Mouse (Mus musculus): ENCODE results near the gene Rcc2. TPM values are rescaled to one million over a fixed set of nuclear protein-coding genes. Genes with fewer than 3 reads are reported as not detected.

Rcc2 gene
- polyA plus RNA-seq, 1 experiment from 2014 or later, result 35.6 TPM

DNA sequence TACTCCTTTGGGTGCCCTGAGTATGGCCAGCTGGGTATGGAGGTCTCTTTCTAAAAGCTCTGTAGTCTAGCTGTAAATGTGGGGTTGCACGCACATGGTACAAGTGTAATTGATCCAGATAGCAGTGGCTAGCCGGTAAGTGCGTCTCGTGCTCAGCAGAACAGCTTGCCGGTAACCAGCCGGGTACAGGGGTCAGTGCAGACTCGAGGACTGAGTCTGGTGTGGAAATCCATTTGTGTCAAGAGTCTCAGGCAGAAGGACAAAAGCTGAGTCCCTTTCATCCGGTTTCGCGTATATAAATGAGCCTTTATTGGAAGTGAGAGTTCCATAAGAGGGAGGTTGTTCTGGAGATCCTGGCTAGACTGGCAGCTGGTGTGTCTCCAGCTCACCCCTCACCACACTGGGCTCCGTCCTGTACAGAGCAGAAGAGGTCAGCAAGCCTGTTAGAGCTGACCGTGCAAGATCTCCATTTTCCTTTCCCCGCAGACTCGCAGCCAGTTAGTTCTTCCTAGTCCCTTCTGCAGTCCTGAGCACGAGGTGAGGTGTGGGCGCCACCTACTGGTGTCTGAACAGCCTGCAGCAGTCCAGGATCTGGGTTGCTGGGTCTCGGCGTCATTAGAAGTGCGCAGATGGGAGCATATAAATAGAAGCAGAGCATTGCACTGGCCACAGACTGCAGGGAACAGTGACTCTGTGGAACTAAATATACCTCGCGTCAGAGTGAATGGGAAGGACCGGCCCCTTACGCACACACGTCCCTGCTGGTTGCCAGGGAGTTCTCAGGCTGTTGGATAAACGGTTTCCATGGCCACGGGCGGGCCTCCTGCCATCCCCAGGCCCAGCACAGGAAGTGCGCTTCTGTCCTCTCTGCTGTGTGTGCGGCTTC, 13.4 kb downstream of the Rcc2 start:
- Histone ChIP-seq H3K36me3 (ENCODE audit: insufficient read depth, low read length) (peaks cover 81% of the 10 kb centered on the region), H3K9me3 (replicated peaks; ENCODE audit: low read length) (no peaks in the 10 kb centered on the region), H3K4me2 (ENCODE audit: low read length) (no peak overlapping the region), H3K27ac (peak overlapping the region; percentile 42; the same call in 1 of the 2 replicates), H3K4me3 (replicated peaks; ENCODE audit: low read depth, low read length) (no peak overlapping the region), H3K27me3 (ENCODE audit: insufficient read depth, low read length) (no peaks in the 10 kb centered on the region), H3K4me1 (replicated peaks; ENCODE audit: insufficient read depth, low read length) (peaks cover 5% of the 10 kb centered on the region; the same call in 1 of the 2 replicates), H3K9ac (ENCODE audit: low read depth, low read length) (no peak overlapping the region)
- ATAC-seq (replicated peaks; ENCODE audit: low FRiP score, low read depth) (peak; percentile 79), DNase-seq (ENCODE audit: low spot score) (peak; percentile 94)
- peak; percentile 99 for TF ChIP-seq CTCF (IDR thresholded peaks at IDR 0.05; ENCODE audit: low read depth)
- 49% methylated on average over 29 of the region's 29 CpGs for WGBS

DNA sequence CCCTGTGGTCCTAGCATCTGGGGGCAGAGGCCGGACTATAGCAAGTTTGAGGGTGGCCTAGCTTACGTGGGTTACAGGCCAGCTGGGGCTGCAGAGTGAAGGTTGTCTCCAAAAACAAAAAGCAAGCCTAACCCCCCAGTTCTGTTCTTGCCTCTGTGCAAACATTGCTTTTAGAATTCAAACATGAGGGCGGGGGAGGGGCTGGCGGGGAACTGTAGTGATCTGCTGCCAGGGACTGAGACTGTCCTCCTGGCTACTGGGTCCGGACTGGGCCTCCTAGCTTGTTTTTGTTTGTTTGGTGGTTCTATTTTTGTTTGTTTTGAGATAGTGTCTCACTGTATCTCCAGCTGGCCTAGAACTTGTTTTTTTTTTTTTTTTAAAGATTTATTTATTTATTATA, 14.2 kb downstream of the Rcc2 start:
- DNase-seq (ENCODE audit: low spot score) (no peak), ATAC-seq (replicated peaks; ENCODE audit: low FRiP score, low read depth) (no peak)
- Histone ChIP-seq H3K4me3 (replicated peaks; ENCODE audit: low read depth, low read length) (no peak overlapping the region), H3K36me3 (ENCODE audit: insufficient read depth, low read length) (peaks cover 79% of the 10 kb centered on the region), H3K4me2 (ENCODE audit: low read length) (no peak overlapping the region), H3K9ac (ENCODE audit: low read depth, low read length) (no peak overlapping the region), H3K9me3 (replicated peaks; ENCODE audit: low read length) (no peaks in the 10 kb centered on the region), H3K27me3 (ENCODE audit: insufficient read depth, low read length) (no peaks in the 10 kb centered on the region), H3K27ac (no peak overlapping the region), H3K4me1 (replicated peaks; ENCODE audit: insufficient read depth, low read length) (peaks cover 5% of the 10 kb centered on the region; the same call in 1 of the 2 replicates)
- 80% methylated on average over 5 of the region's 5 CpGs for WGBS
- no peak for TF ChIP-seq CTCF (IDR thresholded peaks at IDR 0.05; ENCODE audit: low read depth)

DNA sequence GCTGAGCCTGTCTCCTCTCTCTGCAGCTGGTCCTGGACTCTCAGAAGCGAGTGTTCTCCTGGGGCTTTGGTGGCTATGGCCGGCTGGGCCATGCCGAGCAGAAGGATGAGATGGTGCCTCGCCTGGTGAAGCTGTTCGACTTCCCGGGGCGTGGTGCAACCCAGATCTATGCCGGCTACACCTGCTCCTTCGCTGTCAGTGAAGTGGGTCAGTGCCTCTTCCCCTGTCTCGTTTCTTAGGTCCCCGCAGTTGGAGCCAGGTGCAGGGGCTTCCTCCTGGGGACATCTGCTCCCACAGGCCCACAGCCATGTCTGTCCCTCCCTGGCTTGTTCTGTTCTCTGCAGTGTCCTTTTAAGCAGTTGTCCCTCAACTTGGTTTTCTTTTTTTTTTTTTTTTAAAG, 16.7 kb downstream of the Rcc2 start:
- DNase-seq (ENCODE audit: low spot score) (no peak), ATAC-seq (replicated peaks; ENCODE audit: low FRiP score, low read depth) (no peak)
- Histone ChIP-seq H3K36me3 (ENCODE audit: insufficient read depth, low read length) (peaks cover 84% of the 10 kb centered on the region), H3K27me3 (ENCODE audit: insufficient read depth, low read length) (no peaks in the 10 kb centered on the region), H3K4me1 (replicated peaks; ENCODE audit: insufficient read depth, low read length) (peaks cover 5% of the 10 kb centered on the region; the same call in 1 of the 2 replicates), H3K4me3 (replicated peaks; ENCODE audit: low read depth, low read length) (no peak overlapping the region), H3K9ac (ENCODE audit: low read depth, low read length) (no peak overlapping the region), H3K4me2 (ENCODE audit: low read length) (no peak overlapping the region), H3K27ac (no peak overlapping the region), H3K9me3 (replicated peaks; ENCODE audit: low read length) (no peaks in the 10 kb centered on the region)
- TF ChIP-seq CTCF (IDR thresholded peaks at IDR 0.05; ENCODE audit: low read depth), result no peak
- WGBS, result 97% methylated on average over 11 of the region's 11 CpGs

DNA sequence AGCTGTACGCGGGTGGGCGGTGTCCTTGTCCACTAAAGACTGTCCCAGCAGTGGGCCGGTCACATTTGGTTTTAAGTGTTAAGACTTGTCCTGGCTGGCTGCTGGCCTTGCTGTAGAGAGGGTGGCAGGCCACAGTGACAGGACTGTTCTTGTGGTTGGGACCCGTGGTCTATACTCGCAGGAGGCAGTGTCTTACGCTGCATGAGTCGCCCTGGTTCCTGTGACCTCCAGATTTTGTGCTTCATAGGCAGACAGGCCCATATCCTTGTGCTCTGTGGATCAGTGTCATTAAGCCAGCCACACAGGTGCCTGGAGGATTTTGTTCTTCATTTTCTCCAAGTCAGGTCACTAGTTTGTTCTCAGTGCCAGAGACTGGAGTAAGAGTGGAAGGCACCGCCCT, 18.1 kb downstream of the Rcc2 start:
- H3K4me2 ChIP-seq (ENCODE audit: low read length), result no peak overlapping the region
- H3K4me1 ChIP-seq (replicated peaks; ENCODE audit: insufficient read depth, low read length), result peaks cover 5% of the 10 kb centered on the region; the same call in 1 of the 2 replicates
- DNase-seq (ENCODE audit: low spot score) (no peak), ATAC-seq (replicated peaks; ENCODE audit: low FRiP score, low read depth) (no peak)
- no peak overlapping the region for H3K4me3 ChIP-seq (replicated peaks; ENCODE audit: low read depth, low read length)
- H3K36me3 ChIP-seq (ENCODE audit: insufficient read depth, low read length), result peaks cover 71% of the 10 kb centered on the region
- no peak overlapping the region for H3K27ac ChIP-seq
- no peaks in the 10 kb centered on the region for H3K9me3 ChIP-seq (replicated peaks; ENCODE audit: low read length)
- no peaks in the 10 kb centered on the region for H3K27me3 ChIP-seq (ENCODE audit: insufficient read depth, low read length)
- WGBS, result 95% methylated on average over 9 of the region's 9 CpGs
- H3K9ac ChIP-seq (ENCODE audit: low read depth, low read length), result no peak overlapping the region
- TF ChIP-seq CTCF (IDR thresholded peaks at IDR 0.05; ENCODE audit: low read depth), result no peak

DNA sequence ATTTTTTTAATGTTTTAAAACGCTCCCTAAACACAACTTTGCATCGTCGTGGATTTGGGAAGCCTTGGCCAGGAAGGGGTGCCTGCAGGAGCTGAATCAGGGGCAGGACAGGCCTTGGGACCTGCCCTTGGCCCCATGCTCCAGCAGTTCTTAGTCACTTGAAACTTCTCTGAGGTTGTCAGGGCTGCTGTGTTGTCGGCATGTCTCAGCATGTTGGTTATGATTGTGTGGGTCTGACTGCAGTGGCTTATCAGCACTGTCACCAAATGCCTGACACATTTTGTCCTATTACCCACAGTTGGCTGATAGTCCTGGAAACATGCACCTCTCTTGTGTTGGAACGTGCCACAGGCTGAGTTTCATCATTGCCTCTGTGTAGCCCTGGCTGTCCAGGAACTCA, 19.8 kb downstream of the Rcc2 start:
- Histone ChIP-seq H3K9me3 (replicated peaks; ENCODE audit: low read length) (no peaks in the 10 kb centered on the region), H3K36me3 (ENCODE audit: insufficient read depth, low read length) (peaks cover 62% of the 10 kb centered on the region), H3K4me2 (ENCODE audit: low read length) (no peak overlapping the region), H3K4me1 (replicated peaks; ENCODE audit: insufficient read depth, low read length) (no peaks in the 10 kb centered on the region), H3K4me3 (replicated peaks; ENCODE audit: low read depth, low read length) (no peak overlapping the region), H3K9ac (ENCODE audit: low read depth, low read length) (no peak overlapping the region), H3K27ac (no peak overlapping the region), H3K27me3 (ENCODE audit: insufficient read depth, low read length) (no peaks in the 10 kb centered on the region)
- DNase-seq (ENCODE audit: low spot score), result no peak
- WGBS, result 86% methylated on average over 5 of the region's 5 CpGs
- no peak for ATAC-seq (replicated peaks; ENCODE audit: low FRiP score, low read depth)
- TF ChIP-seq CTCF (IDR thresholded peaks at IDR 0.05; ENCODE audit: low read depth), result no peak

DNA sequence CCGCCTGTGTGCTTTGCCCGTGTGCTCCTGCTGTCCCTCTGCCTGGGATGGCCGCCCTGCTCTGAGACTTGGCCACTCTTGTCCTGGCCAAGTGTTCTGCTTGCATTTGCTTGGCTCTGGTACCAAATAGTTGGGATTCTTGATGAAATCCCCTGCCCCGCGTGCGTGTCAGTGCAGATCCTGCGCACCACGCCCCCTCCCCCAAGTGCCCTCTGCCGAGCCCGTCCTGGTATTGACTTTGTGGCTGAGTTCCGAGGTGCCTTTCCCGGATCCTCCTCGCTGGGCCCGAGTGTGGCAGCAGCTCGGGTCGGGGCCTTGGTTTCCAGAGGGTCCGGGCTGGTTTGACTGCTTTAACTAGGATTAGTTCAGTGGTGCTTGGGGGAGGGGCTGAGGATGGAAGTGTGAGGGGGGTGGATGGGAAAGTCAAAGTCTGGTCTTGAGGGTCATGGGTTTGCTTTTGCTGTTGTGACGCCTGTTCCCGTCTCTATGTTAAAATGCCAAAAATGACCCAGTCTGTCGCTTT, 21.7 kb downstream of the Rcc2 start:
- Histone ChIP-seq H3K36me3 (ENCODE audit: insufficient read depth, low read length) (peaks cover 47% of the 10 kb centered on the region), H3K27ac (no peak overlapping the region), H3K9me3 (replicated peaks; ENCODE audit: low read length) (no peaks in the 10 kb centered on the region), H3K4me1 (replicated peaks; ENCODE audit: insufficient read depth, low read length) (no peaks in the 10 kb centered on the region), H3K9ac (ENCODE audit: low read depth, low read length) (no peak overlapping the region), H3K27me3 (ENCODE audit: insufficient read depth, low read length) (no peaks in the 10 kb centered on the region), H3K4me3 (replicated peaks; ENCODE audit: low read depth, low read length) (no peak overlapping the region), H3K4me2 (ENCODE audit: low read length) (no peak overlapping the region)
- no peak for TF ChIP-seq CTCF (IDR thresholded peaks at IDR 0.05; ENCODE audit: low read depth)
- 87% methylated on average over 20 of the region's 20 CpGs for WGBS
- ATAC-seq (replicated peaks; ENCODE audit: low FRiP score, low read depth) (no peak), DNase-seq (ENCODE audit: low spot score) (no peak)

Data from kidney, postnatal 0 days (tissue).